27 mouse cellular contexts compared by ENCODE assay signal in the genomic region with DNA sequence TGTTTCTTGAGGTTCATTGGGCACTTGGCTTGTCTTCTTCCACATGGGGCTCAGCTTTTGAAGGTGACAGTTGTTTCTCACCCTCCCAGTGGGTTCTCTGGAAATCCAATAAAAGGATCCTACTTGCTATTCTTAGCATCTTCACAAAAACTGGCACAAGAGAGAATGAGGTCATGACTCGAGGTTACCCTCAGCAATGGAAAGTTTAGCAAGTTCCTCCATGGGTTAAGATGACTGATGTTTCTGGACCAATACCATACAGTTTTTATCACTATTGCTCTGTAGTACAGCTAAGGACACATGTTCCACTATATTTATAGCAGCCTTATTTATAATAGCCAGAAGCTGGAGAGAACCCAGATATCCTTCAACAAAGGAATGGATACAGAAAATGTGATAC.
"Had no signal": no experiment of that assay in that cellular context is flagged by ENCODE, and none has a peak within 500 bp of the region (broad histone marks: within the 10 kb centered on the region; RNA-seq: fewer than 3 reads in every experiment).

No protein-coding gene starts in this region.

- H3K36me3 ChIP-seq: heart, embryonic 13.5 days; heart, embryonic 15.5 days; hindbrain, embryonic 10.5 days; hindbrain, embryonic 12.5 days; intestine, embryonic 15.5 days; kidney, embryonic 15.5 days; limb, embryonic 13.5 days; limb, embryonic 15.5 days; liver, embryonic 12.5 days had no signal

- H3K9ac ChIP-seq: heart, embryonic 13.5 days; heart, embryonic 15.5 days; hindbrain, embryonic 12.5 days; hindbrain, embryonic 14.5 days; intestine, embryonic 15.5 days; kidney, embryonic 15.5 days; limb, embryonic 13.5 days; limb, embryonic 15.5 days; liver, embryonic 12.5 days; liver, embryonic 14.5 days had no signal

- ATAC-seq: hindbrain, embryonic 16.5 days; inflammation-experienced regulatory T-cells, adult 6 months; intestine, embryonic 15.5 days; liver, embryonic 12.5 days had no signal

- H3K4me3 ChIP-seq: gastrocnemius, adult 2 months; heart, embryonic 13.5 days; heart, embryonic 15.5 days; hindbrain, embryonic 10.5 days; hindbrain, embryonic 12.5 days; intestine, embryonic 15.5 days; kidney, embryonic 15.5 days; limb, embryonic 13.5 days; limb, embryonic 15.5 days; liver, embryonic 12.5 days had no signal

- H3K9me3 ChIP-seq: heart, embryonic 13.5 days; heart, embryonic 15.5 days; hindbrain, embryonic 10.5 days; hindbrain, embryonic 12.5 days; intestine, embryonic 15.5 days; kidney, embryonic 15.5 days; limb, embryonic 13.5 days; limb, embryonic 15.5 days; liver, embryonic 12.5 days had no signal

- DNase-seq: gastrocnemius, adult 2 months; gastrocnemius, postnatal 10 days; gastrocnemius, postnatal 25 days; heart, postnatal 4 days; kidney, adult 11 months; kidney, adult 2 months; kidney, adult 9 months; kidney, postnatal 14 days; kidney, postnatal 36 days; layer of hippocampus, adult 9-11 months; layer of hippocampus, postnatal 36 days; left cerebral cortex, postnatal 4 days had no signal

- H3K4me2 ChIP-seq: heart, embryonic 11.5 days; heart, embryonic 13.5 days; heart, embryonic 15.5 days; hindbrain, embryonic 12.5 days; hindbrain, embryonic 14.5 days; intestine, embryonic 15.5 days; kidney, embryonic 15.5 days; limb, embryonic 13.5 days; limb, embryonic 15.5 days; liver, embryonic 12.5 days had no signal

- H3K4me1 ChIP-seq: heart, embryonic 13.5 days; heart, embryonic 15.5 days; hindbrain, embryonic 10.5 days; hindbrain, embryonic 12.5 days; intestine, embryonic 15.5 days; kidney, embryonic 15.5 days; limb, embryonic 13.5 days; limb, embryonic 15.5 days; liver, embryonic 12.5 days had no signal

- H3K27me3 ChIP-seq: heart, embryonic 13.5 days; heart, embryonic 15.5 days; hindbrain, embryonic 12.5 days; intestine, embryonic 15.5 days; kidney, embryonic 15.5 days; limb, embryonic 15.5 days; liver, embryonic 12.5 days had no signal

- H3K27ac ChIP-seq: gastrocnemius, adult 2 months; heart, embryonic 13.5 days; heart, embryonic 15.5 days; hindbrain, embryonic 10.5 days; hindbrain, embryonic 12.5 days; hindbrain, embryonic 14.5 days; intestine, embryonic 15.5 days; kidney, embryonic 15.5 days; kidney, postnatal 0 days; limb, embryonic 13.5 days; limb, embryonic 15.5 days; liver, embryonic 12.5 days; liver, embryonic 14.5 days had no signal
